Mouse (Mus musculus): Measurements from ENCODE around the gene Tube1. TPM values are rescaled to one million over a fixed set of nuclear protein-coding genes. Genes with fewer than 3 reads are reported as not detected.

The Tube1 gene
- total RNA-seq (2014; fragmentation: Nextera tagmentation) (33.3 and 36.4 TPM in 2 replicates), total RNA-seq (2017) (24.8 TPM in 2 replicates), polyA plus RNA-seq (2012) (3.7 and 4.2 TPM in 2 replicates)

DNA sequence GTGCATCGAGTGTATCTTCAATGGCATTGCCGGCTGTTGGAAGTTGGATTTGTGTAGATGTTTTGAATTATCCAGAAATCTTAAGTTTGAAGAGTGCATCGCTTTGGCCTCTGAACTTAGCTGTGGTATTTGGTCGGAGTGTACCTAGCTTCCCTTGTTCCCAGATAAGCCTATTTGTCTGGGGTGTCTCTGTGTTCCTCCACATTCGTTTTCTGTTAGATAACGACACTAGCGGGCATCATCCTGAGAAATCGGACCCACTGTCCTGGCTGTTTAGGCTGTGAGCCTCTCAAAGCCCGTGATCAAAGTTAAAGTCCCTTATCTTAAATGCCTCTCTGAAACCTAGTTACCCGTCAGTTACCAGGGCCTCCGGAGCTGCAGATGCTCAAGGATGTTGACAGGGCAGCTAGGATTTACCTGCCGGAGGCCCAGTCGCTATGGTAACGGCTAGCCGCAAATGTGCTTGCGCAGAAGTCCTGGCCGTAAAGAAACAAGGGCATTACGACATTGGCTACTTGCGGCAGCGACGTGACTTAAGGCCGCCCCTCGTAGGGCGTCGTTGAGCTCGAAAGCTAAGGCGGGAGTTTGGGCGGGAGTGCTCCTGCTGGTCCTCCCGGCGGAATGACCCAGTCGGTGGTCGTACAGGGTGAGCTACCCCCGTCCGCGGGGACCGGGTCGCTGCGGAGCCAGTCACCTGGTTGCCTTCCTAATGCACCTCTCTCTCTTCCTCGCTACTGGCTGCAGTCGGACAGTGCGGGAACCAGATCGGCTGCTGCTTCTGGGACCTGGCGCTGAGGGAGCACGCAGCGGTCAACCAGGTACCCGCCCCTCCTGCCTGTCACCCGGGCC is at the start of gene Tube1, which contains the start of gene Fam229b:
Gene Tube1 (plus strand): TSS at position 515 of the 849 bp plus-strand sequence.
Gene Fam229b (minus strand): TSS at position 453 of the 849 bp plus-strand sequence.
- Histone ChIP-seq H3K4me1 (ENCODE audit: insufficient read depth, low read depth, low read length) (peaks cover 21% of the 10 kb centered on the region), H3K4me3 (ENCODE audit: low read depth, low read length) (peak within 1 kb of the TSS; percentile 85), H3K27me3 (ENCODE audit: insufficient read depth, low read length) (peaks cover 6% of the 10 kb centered on the region), H3K36me3 (replicated peaks) (peaks cover 28% of the 10 kb centered on the region), H3K9me3 (replicated peaks) (no peaks in the 10 kb centered on the region)
- peak; percentile 64 for DNase-seq (ENCODE audit: low spot score)
- peak; percentile 81 for ATAC-seq (ENCODE audit: extremely low read depth, insufficient number of reproducible peaks, low FRiP score, poor library complexity, severe bottlenecking)
- TF ChIP-seq POLR2AphosphoS5 (IDR thresholded peaks at IDR 0.05; ENCODE audit: insufficient replicate concordance, low read depth, low read length) (no peak), GATA1 (IDR thresholded peaks at IDR 0.05; ENCODE audit: borderline replicate concordance, low read length) (no peak), CTCF (IDR thresholded peaks at IDR 0.05; ENCODE audit: low read depth, low read length) (no peak), GATA2 (IDR thresholded peaks at IDR 0.05; ENCODE audit: borderline replicate concordance, low read depth, low read length) (no peak), TAL1 (conservative IDR thresholded peaks at IDR 0.05; ENCODE audit: low read depth, low read length) (no peak)

DNA sequence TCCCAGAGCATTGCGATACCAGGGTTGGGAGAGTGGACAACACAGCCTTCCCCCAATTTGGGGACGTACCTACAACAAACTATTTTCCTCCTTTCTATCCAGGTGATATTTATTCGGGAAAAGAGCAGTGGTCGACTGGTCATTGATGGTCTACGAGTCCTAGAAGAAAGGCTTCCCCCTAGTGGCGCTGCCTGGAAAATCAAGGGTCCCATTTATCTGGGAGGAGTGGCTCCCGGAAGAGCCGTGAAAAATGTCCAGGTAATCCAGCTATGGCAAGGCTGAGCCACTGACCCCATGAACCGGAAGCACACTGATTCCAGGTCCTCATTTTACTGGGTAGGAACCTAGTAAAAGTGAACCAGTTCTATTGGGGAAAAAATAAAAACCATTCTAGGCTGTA is 36.8 kb upstream of the Tube1 start:
- no peak; the same call in 1 of the 2 replicates for ATAC-seq (ENCODE audit: extremely low read depth, insufficient number of reproducible peaks, low FRiP score, poor library complexity, severe bottlenecking)
- TF ChIP-seq CTCF (IDR thresholded peaks at IDR 0.05; ENCODE audit: low read depth, low read length) (peak; percentile 44; the same call in 1 of the 2 replicates), POLR2AphosphoS5 (IDR thresholded peaks at IDR 0.05; ENCODE audit: insufficient replicate concordance, low read depth, low read length) (no peak)
- Histone ChIP-seq H3K4me1 (ENCODE audit: insufficient read depth, low read depth, low read length) (no peaks in the 10 kb centered on the region), H3K9me3 (replicated peaks) (no peaks in the 10 kb centered on the region), H3K36me3 (replicated peaks) (no peaks in the 10 kb centered on the region), H3K4me3 (ENCODE audit: low read depth, low read length) (no peak overlapping the region), H3K27me3 (ENCODE audit: insufficient read depth, low read length) (no peaks in the 10 kb centered on the region)
- peak; percentile 6 for DNase-seq (ENCODE audit: low spot score)

DNA sequence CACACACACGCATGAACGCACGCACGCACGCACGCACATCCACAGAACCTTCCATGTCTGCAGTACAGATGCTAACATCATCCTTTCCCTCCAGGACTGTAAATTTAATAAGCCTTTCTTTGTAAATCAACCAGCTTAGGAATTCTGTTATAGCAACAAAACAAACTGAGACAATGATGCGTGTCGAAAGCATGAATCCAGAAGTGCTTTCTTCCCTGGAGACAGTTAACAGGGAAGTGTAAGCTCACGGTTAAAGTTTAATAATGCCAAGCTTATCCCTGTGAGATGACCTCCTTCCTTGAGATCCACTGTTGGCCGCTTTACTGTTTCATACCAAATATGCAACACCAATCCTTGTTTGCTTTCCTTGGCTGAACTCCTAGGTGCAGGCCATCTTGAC is 35.0 kb upstream of the Tube1 start:
- Histone ChIP-seq H3K9me3 (replicated peaks) (no peaks in the 10 kb centered on the region), H3K36me3 (replicated peaks) (no peaks in the 10 kb centered on the region), H3K4me3 (ENCODE audit: low read depth, low read length) (no peak overlapping the region), H3K27me3 (ENCODE audit: insufficient read depth, low read length) (no peaks in the 10 kb centered on the region; the same call in 1 of the 2 replicates), H3K4me1 (ENCODE audit: insufficient read depth, low read depth, low read length) (no peaks in the 10 kb centered on the region)
- DNase-seq (ENCODE audit: low spot score): no peak
- no peak for TF ChIP-seq GATA1 (IDR thresholded peaks at IDR 0.05; ENCODE audit: borderline replicate concordance, low read length)
- no peak for TF ChIP-seq GATA2 (IDR thresholded peaks at IDR 0.05; ENCODE audit: borderline replicate concordance, low read depth, low read length)
- no peak for TF ChIP-seq POLR2AphosphoS5 (IDR thresholded peaks at IDR 0.05; ENCODE audit: insufficient replicate concordance, low read depth, low read length)
- TF ChIP-seq CTCF (IDR thresholded peaks at IDR 0.05; ENCODE audit: low read depth, low read length): no peak
- no peak for ATAC-seq (ENCODE audit: extremely low read depth, insufficient number of reproducible peaks, low FRiP score, poor library complexity, severe bottlenecking)

DNA sequence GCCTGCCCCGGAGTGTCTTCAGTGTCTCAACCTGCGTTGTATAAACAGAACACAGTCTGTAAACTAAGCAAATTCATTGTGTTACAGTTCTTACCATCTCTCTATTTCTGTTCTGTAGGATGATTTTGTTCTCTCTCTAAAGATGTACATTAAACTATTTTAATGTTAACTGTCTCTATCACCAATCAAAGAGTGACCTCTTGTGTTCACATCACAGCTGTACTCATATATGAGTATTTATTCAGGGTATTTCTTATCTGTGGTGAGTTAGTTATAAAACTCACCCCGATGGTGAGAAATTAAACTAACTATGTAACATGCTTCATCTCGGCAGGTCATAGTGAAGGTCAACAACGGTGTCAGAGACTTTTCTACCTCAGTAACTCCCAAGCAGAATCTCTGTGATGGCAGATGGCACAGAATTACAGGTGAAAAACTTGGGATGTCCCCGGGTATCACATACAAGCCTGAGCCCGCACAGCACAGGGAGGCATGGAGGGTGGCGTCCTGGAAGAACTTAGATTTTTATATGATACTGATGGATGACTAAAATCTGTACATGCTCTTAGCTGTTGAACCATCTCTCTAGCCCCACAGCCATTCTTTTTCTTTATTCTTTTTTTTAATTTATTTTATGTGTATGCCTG is 28.9 kb upstream of the Tube1 start:
- ATAC-seq (ENCODE audit: extremely low read depth, insufficient number of reproducible peaks, low FRiP score, poor library complexity, severe bottlenecking) (no peak), DNase-seq (ENCODE audit: low spot score) (no peak)
- H3K9me3 ChIP-seq (replicated peaks): no peaks in the 10 kb centered on the region
- H3K4me3 ChIP-seq (ENCODE audit: low read depth, low read length): no peak overlapping the region
- no peaks in the 10 kb centered on the region for H3K4me1 ChIP-seq (ENCODE audit: insufficient read depth, low read depth, low read length)
- no peak for TF ChIP-seq POLR2AphosphoS5 (IDR thresholded peaks at IDR 0.05; ENCODE audit: insufficient replicate concordance, low read depth, low read length)
- H3K36me3 ChIP-seq (replicated peaks): no peaks in the 10 kb centered on the region
- H3K27me3 ChIP-seq (ENCODE audit: insufficient read depth, low read length): peaks cover 12% of the 10 kb centered on the region

DNA sequence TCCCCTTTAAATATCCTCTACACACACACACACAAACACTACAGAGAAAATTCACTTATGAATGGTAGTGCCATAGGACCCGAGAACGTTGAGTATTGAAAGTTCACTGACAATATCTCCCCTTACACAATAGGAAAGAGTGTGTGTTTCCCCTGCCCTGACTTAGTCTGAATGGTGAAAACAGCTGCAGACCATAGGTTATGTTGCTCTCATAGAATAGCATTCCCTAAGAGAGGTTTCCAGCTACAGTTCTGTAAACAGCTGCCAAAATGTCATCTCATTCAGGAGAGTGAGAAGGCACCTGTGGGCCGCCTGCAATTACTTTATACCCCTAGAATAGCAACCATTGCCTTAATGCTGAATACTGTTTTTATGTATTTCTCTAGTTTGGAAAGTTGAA is 27.4 kb upstream of the Tube1 start:
- Histone ChIP-seq H3K9me3 (replicated peaks) (no peaks in the 10 kb centered on the region), H3K27me3 (ENCODE audit: insufficient read depth, low read length) (peaks cover 17% of the 10 kb centered on the region), H3K36me3 (replicated peaks) (no peaks in the 10 kb centered on the region), H3K4me1 (ENCODE audit: insufficient read depth, low read depth, low read length) (no peaks in the 10 kb centered on the region), H3K4me3 (ENCODE audit: low read depth, low read length) (no peak overlapping the region)
- ATAC-seq (ENCODE audit: extremely low read depth, insufficient number of reproducible peaks, low FRiP score, poor library complexity, severe bottlenecking): no peak
- DNase-seq (ENCODE audit: low spot score): no peak
- no peak for TF ChIP-seq CTCF (IDR thresholded peaks at IDR 0.05; ENCODE audit: low read depth, low read length)
- no peak for TF ChIP-seq TAL1 (conservative IDR thresholded peaks at IDR 0.05; ENCODE audit: low read depth, low read length)
- no peak for TF ChIP-seq GATA2 (IDR thresholded peaks at IDR 0.05; ENCODE audit: borderline replicate concordance, low read depth, low read length)
- TF ChIP-seq POLR2AphosphoS5 (IDR thresholded peaks at IDR 0.05; ENCODE audit: insufficient replicate concordance, low read depth, low read length): no peak
- TF ChIP-seq GATA1 (IDR thresholded peaks at IDR 0.05; ENCODE audit: borderline replicate concordance, low read length): no peak

DNA sequence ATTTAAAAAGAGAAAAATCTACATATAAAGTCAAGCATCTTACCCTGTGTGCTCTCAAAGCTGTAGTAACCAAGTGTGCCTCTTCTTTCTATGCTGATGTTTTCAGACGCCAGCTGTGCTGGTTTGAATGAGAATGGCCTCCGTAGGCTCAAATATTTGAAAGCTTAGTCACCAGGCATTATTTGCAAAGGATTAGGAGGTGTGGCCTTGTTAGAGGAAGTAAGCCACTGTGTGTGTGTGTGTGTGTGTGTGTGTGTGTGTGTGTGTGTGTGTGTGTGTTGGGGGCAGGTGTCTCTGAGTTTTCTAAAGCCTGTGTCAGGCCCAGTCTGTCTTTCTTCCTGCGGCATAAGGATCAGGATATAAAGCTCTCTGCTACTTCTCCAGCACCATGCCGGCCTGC is 26.8 kb upstream of the Tube1 start:
- no peak for ATAC-seq (ENCODE audit: extremely low read depth, insufficient number of reproducible peaks, low FRiP score, poor library complexity, severe bottlenecking)
- DNase-seq (ENCODE audit: low spot score): no peak
- TF ChIP-seq GATA2 (IDR thresholded peaks at IDR 0.05; ENCODE audit: borderline replicate concordance, low read depth, low read length): no peak
- no peak for TF ChIP-seq CTCF (IDR thresholded peaks at IDR 0.05; ENCODE audit: low read depth, low read length)
- no peak for TF ChIP-seq POLR2AphosphoS5 (IDR thresholded peaks at IDR 0.05; ENCODE audit: insufficient replicate concordance, low read depth, low read length)
- TF ChIP-seq GATA1 (IDR thresholded peaks at IDR 0.05; ENCODE audit: borderline replicate concordance, low read length): no peak
- no peak for TF ChIP-seq TAL1 (conservative IDR thresholded peaks at IDR 0.05; ENCODE audit: low read depth, low read length)
- Histone ChIP-seq H3K36me3 (replicated peaks) (no peaks in the 10 kb centered on the region), H3K4me1 (ENCODE audit: insufficient read depth, low read depth, low read length) (no peaks in the 10 kb centered on the region), H3K9me3 (replicated peaks) (no peaks in the 10 kb centered on the region), H3K27me3 (ENCODE audit: insufficient read depth, low read length) (peaks cover 17% of the 10 kb centered on the region), H3K4me3 (ENCODE audit: low read depth, low read length) (no peak overlapping the region)

Measured in G1E (cell line).